Mouse (Mus musculus) kidney, adult 2 months (tissue): ENCODE data around the gene Limk2.

Experiments used
- CTCF ChIP-seq: fragments of 200-500 bp; conservative IDR thresholded peaks from 2 replicates; pipeline ENCODE4 v1.5.1; 2011; ENCODE audit warnings: low read depth, mild to moderate bottlenecking, control low read depth, low read length, moderate library complexity, mixed read lengths; ENCODE audit not compliant: insufficient read depth, insufficient read length
- POLR2A ChIP-seq: fragments of 200-500 bp; IDR thresholded peaks from one replicate; pipeline ENCODE4 v1.6.1; 2011; ENCODE audit warnings: low read depth, low read length, control low read depth

DNA sequence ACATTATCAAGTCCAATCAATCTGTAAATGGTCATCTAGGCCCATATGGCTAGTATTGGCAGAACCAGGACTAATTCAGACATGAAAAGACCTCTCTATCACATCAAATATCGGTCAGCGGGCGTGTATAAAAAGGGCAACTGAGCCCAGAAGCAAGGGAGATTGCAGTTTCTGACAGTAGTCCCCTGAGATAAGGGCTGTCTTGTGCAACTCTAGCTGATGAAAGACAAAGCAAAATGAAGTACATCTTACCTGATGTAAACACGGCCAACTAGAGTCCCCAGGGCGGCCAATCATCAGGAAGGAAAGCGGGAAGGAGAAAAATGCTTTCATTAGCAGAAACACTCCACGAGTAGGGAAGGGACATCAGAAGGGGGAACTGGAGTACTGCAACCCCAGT, 19.6 kb upstream of the Limk2 start:
- TF ChIP-seq POLR2A: no peak
- no peak for TF ChIP-seq CTCF
